Mouse (Mus musculus) spleen, adult 2 months (tissue): ENCODE measurements around the gene Rab30. TPM values are rescaled to one million over a fixed set of nuclear protein-coding genes. Genes with fewer than 3 reads are reported as not detected.
"Not testable (repeated sequence)": the region's sequence is repeated elsewhere in the genome, so short reads cannot be mapped to it uniquely, and the experiment has no call there.

Experiments
- DNase-seq, 2 experiments: peaks; one replicate each; pipeline versions ENCODE4 v3.0.0 to v3.0.0-alpha.2; 2012 to 2021; ENCODE audit warnings: low spot score in 2 of 2, low read depth in 1 of 2
- H3K27ac ChIP-seq: fragments of 200-500 bp; 2 replicates; pipeline ENCODE4 v1.5.1; 2012; ENCODE audit warnings: low read length, inconsistent platforms; ENCODE audit not compliant: insufficient read depth
- H3K27me3 ChIP-seq: fragments of 200-500 bp; 2 replicates; pipeline ENCODE4 v1.6.1; 2012; ENCODE audit warnings: mild to moderate bottlenecking, moderate library complexity, low read length, inconsistent platforms; ENCODE audit not compliant: control insufficient read depth, insufficient read depth
- H3K36me3 ChIP-seq: fragments of 200-500 bp; 2 replicates; pipeline ENCODE4 v1.6.1; 2012; ENCODE audit warnings: mild to moderate bottlenecking, low read length, inconsistent platforms; ENCODE audit not compliant: control insufficient read depth, insufficient read depth
- H3K4me1 ChIP-seq: fragments of 200-500 bp; 2 replicates; pipeline ENCODE4 v1.6.1; 2011; ENCODE audit warnings: inconsistent platforms; ENCODE audit not compliant: control insufficient read depth, insufficient read depth, insufficient read length
- H3K4me3 ChIP-seq: fragments of 200-500 bp; 2 replicates; pipeline ENCODE4 v1.5.1; 2011; ENCODE audit warnings: mild to moderate bottlenecking, inconsistent platforms; ENCODE audit not compliant: insufficient read depth, insufficient read length; ENCODE audit errors: extremely low read depth
- CTCF ChIP-seq: fragments of 200-500 bp; IDR thresholded peaks from 2 replicates; pipeline ENCODE4 v1.5.1; 2011; ENCODE audit warnings: mild to moderate bottlenecking, inconsistent platforms; ENCODE audit not compliant: insufficient read depth, insufficient read length, insufficient replicate concordance; ENCODE audit errors: extremely low read depth
- POLR2A ChIP-seq: fragments of 200-500 bp; IDR thresholded peaks from 2 replicates; pipeline ENCODE4 v1.6.1; 2011; ENCODE audit warnings: low read depth, low read length, inconsistent platforms
- WGBS: fragments of 180-500 bp; shearing (Covaris S2); methylation state at CpG from one replicate; pipeline ENCODE4 v1.1.7; 2018; 5-methylcytosine and 5-hydroxymethylcytosine counted together
- polyA plus RNA-seq: library from polyadenylated mRNA; depleted of rRNA; stranded (reverse); fragments of >200 nt; gene quantifications from 2 replicates; pipeline ENCODE4 v1.2.3, GENCODE M21; 2012

Gene Rab30
- polyA plus RNA-seq, 1 experiment = 4.2 TPM

DNA sequence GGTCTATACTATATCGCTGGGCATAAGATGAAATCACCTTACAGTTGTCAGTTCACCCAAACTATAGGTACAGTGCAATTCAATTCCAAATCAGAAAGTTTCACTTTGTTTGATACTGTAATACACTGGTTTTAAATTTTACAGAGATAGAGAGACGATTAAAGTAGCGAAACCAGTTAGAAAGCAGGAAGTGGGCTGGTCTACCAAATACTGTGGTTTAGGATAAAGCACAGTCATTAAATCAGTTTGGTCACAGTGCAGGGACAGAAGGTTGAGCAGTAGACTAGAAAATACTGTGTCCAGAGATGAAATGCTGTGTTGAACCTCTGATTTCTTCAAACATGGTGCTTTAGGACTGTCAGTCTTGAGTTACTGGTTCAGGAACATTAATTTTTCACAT, 29.8 kb upstream of the Rab30 start:
- no peak for DNase-seq
- 28% methylated on average over 3 of the region's 3 CpGs for WGBS
- Histone ChIP-seq H3K27me3 (no peaks in the 10 kb centered on the region), H3K4me3 (no peak overlapping the region), H3K36me3 (no peaks in the 10 kb centered on the region), H3K4me1 (no peaks in the 10 kb centered on the region), H3K27ac (no peak overlapping the region)
- no peak for TF ChIP-seq POLR2A
- TF ChIP-seq CTCF = no peak

DNA sequence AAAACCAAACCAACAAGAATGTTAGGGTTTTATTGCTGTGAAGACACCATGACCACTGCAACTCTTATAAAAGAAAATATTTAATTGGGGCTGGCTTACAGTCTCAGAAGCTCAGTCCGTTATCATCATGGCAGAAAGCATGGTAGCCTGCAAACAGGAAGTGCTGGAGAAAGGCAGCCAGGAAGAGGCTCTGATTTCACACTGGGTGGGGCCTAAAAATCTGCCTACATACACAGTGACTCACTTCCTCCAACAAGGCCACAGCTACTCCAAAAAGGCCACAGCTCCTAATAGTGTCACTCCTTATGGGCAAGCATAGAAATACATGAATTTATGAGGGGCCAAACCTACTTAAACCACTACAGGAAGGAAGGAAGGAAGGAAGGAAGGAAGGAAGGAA, 26.3 kb upstream of the Rab30 start:
- Histone ChIP-seq H3K36me3 (no peaks in the 10 kb centered on the region), H3K27me3 (no peaks in the 10 kb centered on the region), H3K4me1 (no peaks in the 10 kb centered on the region), H3K27ac (no peak overlapping the region), H3K4me3 (no peak overlapping the region)
- DNase-seq = no peak
- 83% methylated on average over 1 of the region's 1 CpGs for WGBS
- no peak for TF ChIP-seq CTCF
- no peak for TF ChIP-seq POLR2A

GRCm38 (mm10) chr7:92720156-92720905, 21.1 kb upstream of the Rab30 start:
- H3K36me3 ChIP-seq = no peaks in the 10 kb centered on the region
- H3K4me3 ChIP-seq = no peak overlapping the region
- H3K27ac ChIP-seq = no peak overlapping the region
- H3K27me3 ChIP-seq = no peaks in the 10 kb centered on the region
- WGBS = 69% methylated on average over 3 of the region's 3 CpGs
- no peak for DNase-seq
- TF ChIP-seq CTCF (no peak), POLR2A (no peak)
- H3K4me1 ChIP-seq = no peaks in the 10 kb centered on the region

GRCm38 (mm10) chr7:92723750-92724149, 17.7 kb upstream of the Rab30 start:
- TF ChIP-seq CTCF (no peak), POLR2A (no peak)
- Histone ChIP-seq H3K27ac (no peak overlapping the region), H3K36me3 (no peaks in the 10 kb centered on the region), H3K4me1 (no peaks in the 10 kb centered on the region), H3K27me3 (peaks cover 1% of the 10 kb centered on the region; the same call in 1 of the 2 replicates), H3K4me3 (no peak overlapping the region)
- WGBS = 73% methylated on average over 3 of the region's 3 CpGs
- no peak for DNase-seq

- 76% methylated on average over 4 of the region's 4 CpGs for whole genome bisulfite sequencing
- TF ChIP-seq POLR2A (no peak), CTCF (no peak)
- H3K4me3 ChIP-seq = no peak overlapping the region
- H3K4me1 ChIP-seq = no peaks in the 10 kb centered on the region
- no peak overlapping the region for H3K27ac ChIP-seq
- no peaks in the 10 kb centered on the region for H3K36me3 ChIP-seq
- no peak for DNase-seq
- peaks cover 1% of the 10 kb centered on the region; the same call in 1 of the 2 replicates for H3K27me3 ChIP-seq
These were observed 17.1 kb upstream of the Rab30 start for GRCm38 (mm10) chr7:92724261-92724660.

- not testable (repeated sequence) for DNase-seq, H3K27me3 ChIP-seq, H3K4me3 ChIP-seq, H3K36me3 ChIP-seq, H3K4me1 ChIP-seq, H3K27ac ChIP-seq
- WGBS = 39% methylated on average over 3 of the region's 3 CpGs
These were observed 11.8 kb upstream of the Rab30 start for GRCm38 (mm10) chr7:92729583-92729982.

DNA sequence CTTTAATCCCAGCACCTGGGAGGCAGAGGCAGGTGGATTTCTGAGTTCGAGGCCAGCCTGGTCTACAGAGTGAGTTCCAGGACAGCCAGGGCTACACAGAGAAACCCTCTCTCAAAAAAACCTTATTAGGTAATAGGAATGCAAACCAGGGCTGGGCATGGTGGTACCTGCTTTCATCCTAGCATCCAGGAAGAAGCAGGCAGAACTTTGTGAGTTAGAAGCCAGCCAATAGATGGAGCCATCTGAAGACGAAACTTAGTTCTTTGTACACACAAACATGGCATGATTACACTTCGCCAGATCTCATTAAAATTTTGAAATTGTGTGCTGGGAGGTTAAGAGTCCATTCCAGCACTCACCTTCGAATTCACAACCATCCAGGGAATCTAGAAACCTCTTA, 10.9 kb upstream of the Rab30 start:
- Histone ChIP-seq H3K36me3 (no peaks in the 10 kb centered on the region), H3K4me3 (no peak overlapping the region), H3K4me1 (no peaks in the 10 kb centered on the region), H3K27ac (no peak overlapping the region), H3K27me3 (peaks cover 1% of the 10 kb centered on the region; the same call in 1 of the 2 replicates)
- TF ChIP-seq CTCF (no peak), POLR2A (no peak)
- 53% methylated on average over 4 of the region's 4 CpGs for WGBS
- DNase-seq = no peak
